Mouse (Mus musculus): Measurements from ENCODE around the gene Mmab.

GRCm38 (mm10) chr5:114408846-114409245 is 35.0 kb downstream of the Mmab start:
- no peak for TF ChIP-seq CTCF (IDR thresholded peaks at IDR 0.05; ENCODE audit: low read depth)
- TF ChIP-seq EP300 (optimal IDR thresholded peaks at IDR 0.05): no peak

All from stomach, postnatal 0 days (tissue).